Mouse (Mus musculus): ENCODE measurements around the gene Pdlim4.

GRCm38 (mm10) chr11:54050205-54050604 lies 18.6 kb downstream of the Pdlim4 start:
- TF ChIP-seq CTCF (IDR thresholded peaks at IDR 0.05; ENCODE audit: control insufficient read depth, insufficient read depth, insufficient replicate concordance, low read depth, low read length) (no peak), POLR2A (IDR thresholded peaks at IDR 0.05; ENCODE audit: control insufficient read depth, low read depth, low read length) (no peak)
